Mouse (Mus musculus): Measurements from ENCODE around the gene Alkbh2.

GRCm38 (mm10) chr5:114172936-114173335 lies 44.9 kb upstream of the Alkbh2 start:
- TF ChIP-seq FLI1 (IDR thresholded peaks at IDR 0.05; ENCODE audit: low read length): no peak
- TF ChIP-seq GATA1 (IDR thresholded peaks at IDR 0.05; ENCODE audit: borderline replicate concordance, low read length): no peak
